Mouse (Mus musculus) gastrocnemius, postnatal 36 days (tissue): ENCODE measurements around the gene Ddx42. TPM values are rescaled to one million over a fixed set of nuclear protein-coding genes. Genes with fewer than 3 reads are reported as not detected.
A peak's percentile ranks its signal among the peaks of the same experiment; 100 is the strongest.

Experiments
- DNase-seq, 2 experiments: peaks; one replicate each; pipeline ENCODE4 v3.0.0; 2022
- intact Hi-C: fragments of 180-260 bp; cut with DNase I; formaldehyde crosslinking; loops from one replicate; pipeline ENCODE4 v1.15.1; 2025
- long read RNA-seq, 2 experiments: library from polyadenylated mRNA; stranded (forward); transcript quantifications; one replicate each; pipeline ENCODE4 v2.0.0; 2021
- total RNA-seq, 2 experiments: library from RNA; stranded (reverse); gene quantifications; 2 replicates each; pipeline ENCODE4 v1.2.3; 2021

The Ddx42 gene
- 10 to 100 TPM; 19.1 to 22.2 TPM for total RNA-seq
- long read RNA-seq, experiment 1, full-length matches to known transcripts: 4 of 8 reads
- long read RNA-seq, experiment 1, partial matches to known transcripts: 4 of 8 reads
- long read RNA-seq, experiment 1, other reads (novel, unspliced or antisense): 0 of 8 reads
- long read RNA-seq, experiment 2, full-length matches to known transcripts: 8 of 18 reads
- long read RNA-seq, experiment 2, partial matches to known transcripts: 10 of 18 reads
- long read RNA-seq, experiment 2, other reads (novel, unspliced or antisense): 0 of 18 reads

- intact Hi-C loops: no loop called here
- DNase-seq: peak; percentile 82 to 88
Measured at GRCm38 (mm10) chr11:106216730-106217490, at the start of gene Ddx42. Gene Ddx42 (plus strand): TSS chr11:106216926.

- intact Hi-C loops: no loop called here
- DNase-seq: no peak
Measured at GRCm38 (mm10) chr11:106167435-106167834, 49.3 kb upstream of the Ddx42 start.

DNA sequence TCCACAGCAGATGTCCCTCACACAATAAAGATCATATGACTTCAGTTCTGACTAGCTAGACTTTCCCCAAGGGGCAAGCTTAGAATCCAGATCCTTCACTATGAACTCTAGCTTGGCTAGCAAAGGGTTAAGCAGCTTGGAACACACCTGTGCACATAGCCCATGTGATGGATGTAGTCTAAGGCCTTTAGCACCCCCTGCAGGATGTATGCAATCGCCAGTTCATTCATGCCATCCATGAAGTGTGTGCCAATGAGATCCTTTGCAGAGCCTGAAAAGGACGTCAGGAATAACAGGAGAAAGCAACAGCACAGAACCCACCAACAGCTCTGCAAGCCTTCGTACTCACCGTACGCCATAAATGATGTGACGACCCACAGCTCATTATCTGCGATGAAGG lies 45.9 kb upstream of the Ddx42 start:
- intact Hi-C loops: no loop called here
- DNase-seq: no peak

DNA sequence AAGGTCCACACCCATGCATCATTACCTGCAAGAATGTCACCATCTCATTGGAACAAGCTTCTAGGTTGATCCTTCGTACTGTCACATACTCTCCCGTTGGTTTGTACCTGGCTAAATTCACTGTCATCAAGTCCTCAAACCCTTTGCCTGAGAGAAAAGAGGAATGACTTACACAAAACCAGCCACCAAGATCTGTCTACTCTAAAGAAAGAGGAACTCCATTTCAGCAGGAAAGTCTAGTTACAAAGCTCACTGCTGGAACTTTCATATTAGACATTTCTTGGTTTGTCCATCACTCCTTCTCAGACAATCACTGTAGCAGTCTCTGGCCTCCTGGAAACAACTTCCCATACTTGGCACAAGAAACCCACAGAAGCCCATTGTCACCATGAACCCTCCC lies 43.5 kb upstream of the Ddx42 start:
- DNase-seq: no peak
- intact Hi-C loops: no loop called here

DNA sequence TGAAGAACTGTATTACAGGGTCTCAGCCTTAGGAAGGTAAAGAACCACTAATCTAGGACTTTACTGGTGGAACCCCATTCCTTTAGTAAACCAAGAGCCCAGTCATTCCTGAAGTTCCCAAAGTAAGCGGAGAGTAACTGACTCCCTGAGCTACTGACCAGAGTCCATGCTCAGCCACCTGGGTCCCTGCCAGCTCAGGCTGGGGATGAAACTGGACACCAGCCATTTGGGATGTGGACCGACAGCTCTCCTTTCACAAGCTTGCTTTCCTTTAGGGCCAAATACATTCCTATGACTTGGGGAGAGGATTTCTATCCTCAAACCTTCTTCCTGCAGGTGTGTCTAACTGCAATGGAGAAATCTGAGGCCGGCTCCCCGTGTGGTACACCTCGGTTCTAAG lies 42.4 kb upstream of the Ddx42 start:
- intact Hi-C loops: no loop called here
- peak; percentile 37 to 52 for DNase-seq

DNA sequence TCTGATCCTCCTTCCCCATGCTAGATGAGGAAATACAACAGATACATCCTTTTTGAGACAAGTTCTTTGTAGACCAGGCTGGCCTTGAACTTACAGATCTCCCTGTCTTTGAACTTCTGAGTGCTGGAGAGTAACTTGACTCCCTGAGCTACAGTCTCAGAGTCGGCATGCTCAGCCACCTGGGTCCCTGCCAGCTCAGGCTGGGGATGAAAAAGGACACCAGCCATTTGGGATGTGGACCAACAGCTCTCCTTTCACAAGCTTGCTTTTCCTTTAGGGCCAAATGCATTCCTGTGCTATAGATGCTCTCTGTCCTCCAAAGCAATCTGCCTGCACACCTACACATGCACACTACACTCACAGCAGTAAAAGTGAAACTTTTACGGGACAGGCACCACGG lies 41.6 kb upstream of the Ddx42 start:
- DNase-seq: peak in 1 of 2 experiments; percentile 56
- intact Hi-C loops: no loop called here

DNA sequence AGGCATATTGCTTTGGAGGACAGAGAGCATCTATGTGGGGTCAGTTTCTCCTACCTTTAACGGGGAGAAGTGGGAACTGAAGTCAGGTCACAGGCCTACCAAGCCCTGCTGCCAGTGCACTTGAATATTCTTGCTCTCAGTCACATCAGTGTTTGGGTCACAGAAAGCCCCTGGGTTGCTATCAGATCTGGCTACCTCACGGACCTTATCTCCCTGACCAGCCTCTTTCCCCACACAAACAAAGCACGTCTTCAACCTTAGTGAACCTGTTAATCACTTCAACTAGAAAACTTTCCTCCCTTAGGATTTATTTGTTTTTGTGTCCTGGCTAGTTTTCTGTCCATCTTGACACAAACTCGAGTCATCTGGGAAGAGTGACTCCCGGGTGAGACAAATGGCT lies 40.4 kb upstream of the Ddx42 start:
- intact Hi-C loops: no loop called here
- DNase-seq: no peak

DNA sequence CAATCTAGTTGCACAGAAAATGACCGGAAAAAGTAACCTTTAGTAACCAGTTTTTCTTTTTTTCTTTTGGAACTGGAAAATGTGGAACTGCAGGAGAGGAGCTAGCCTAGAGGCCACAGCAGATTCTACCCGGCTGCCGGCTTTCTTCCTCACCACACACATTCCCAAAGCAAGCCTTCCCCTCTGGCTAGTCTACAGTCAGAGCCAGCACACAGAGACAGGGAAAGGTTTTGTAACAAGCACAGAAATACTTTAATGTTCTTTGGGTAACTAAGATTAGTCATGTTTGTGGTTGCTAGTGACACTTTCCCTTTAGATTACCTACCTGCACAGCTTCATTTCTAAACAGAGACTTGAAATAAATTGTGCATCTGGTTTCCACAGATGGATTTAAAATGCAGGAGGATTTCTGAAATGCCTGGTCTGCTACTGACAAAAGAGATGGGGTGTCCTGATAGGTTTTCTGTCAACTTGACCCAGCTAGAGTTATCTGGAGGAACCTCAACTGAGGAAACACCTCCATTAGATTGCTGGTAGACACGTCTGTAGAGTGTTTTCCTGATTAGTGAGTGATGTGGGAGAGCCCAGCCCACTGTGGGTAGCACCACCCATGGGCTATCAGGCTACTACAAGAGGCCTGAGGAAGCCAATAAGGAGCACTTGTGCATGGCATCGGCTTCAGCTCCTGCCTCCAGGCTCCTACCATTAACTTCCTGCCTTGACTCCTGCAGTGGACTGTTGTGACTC lies 38.5 kb upstream of the Ddx42 start:
- DNase-seq: no peak
- intact Hi-C loops: no loop called here

DNA sequence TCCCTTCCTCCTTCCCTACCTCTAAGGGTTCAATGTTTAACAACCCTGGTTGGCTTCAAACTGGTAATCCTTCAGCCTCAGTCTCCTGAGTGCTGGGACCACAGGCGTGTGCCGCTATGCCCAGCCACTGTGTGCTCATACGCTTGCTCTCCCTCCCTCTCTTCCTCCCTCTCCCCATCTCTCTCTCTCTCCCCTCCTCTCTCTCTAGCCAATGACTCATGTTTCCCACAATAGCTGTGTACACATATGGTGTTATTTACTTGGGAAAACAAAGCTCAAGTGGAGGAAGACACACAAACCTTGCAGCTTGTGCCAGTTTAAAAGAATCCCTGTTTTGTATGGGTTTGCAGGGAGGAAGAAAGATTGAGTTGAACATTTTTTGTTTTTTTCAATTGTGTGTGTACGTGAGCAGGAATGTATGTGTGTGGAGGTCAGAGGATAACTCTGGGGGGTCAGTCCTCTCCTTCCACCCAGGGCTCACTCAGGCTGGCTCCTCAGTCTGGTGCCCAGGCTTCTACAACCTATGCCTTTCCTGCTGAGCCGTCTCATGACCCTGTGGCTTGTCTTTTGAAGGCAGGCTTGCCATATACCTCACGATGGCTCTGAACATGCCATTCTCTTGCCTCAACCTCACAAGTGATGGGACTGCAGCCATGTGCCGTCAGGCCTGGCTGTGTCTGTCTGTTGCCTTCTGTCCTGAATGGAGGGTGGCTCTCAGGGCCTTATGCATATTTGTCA lies 36.8 kb upstream of the Ddx42 start:
- no peak for DNase-seq
- intact Hi-C loops: no loop called here

- no peak for DNase-seq
- intact Hi-C loops: no loop called here
Measured at GRCm38 (mm10) chr11:106180449-106180801, 36.3 kb upstream of the Ddx42 start.

DNA sequence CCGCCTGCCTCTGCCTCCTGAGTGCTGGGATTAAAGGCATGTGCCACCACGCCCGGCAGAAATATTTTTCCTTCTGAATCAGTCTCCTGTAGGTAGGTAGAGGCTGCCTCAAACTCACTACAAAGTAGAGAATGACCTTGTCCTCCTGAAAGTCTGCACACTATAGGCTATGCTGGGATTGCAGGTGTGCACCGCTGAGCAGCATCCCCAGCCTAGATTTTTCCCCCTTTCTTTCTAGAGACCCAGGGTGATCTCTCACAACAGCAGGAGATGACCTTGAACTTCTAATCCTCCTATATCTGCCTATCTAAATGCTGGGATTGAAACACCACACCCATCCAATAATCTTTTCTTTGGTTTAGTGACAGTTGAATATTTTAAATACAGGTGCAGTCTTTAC lies 29.4 kb upstream of the Ddx42 start:
- intact Hi-C loops: no loop called here

GRCm38 (mm10) chr11:106191716-106192115 lies 25.0 kb upstream of the Ddx42 start:
- no peak for DNase-seq
- intact Hi-C loops: no loop called here

More for the DNA sequence above, 29.4 kb upstream of the Ddx42 start:
- no peak for DNase-seq

- intact Hi-C loops: no loop called here
- no peak for DNase-seq
Measured at GRCm38 (mm10) chr11:106192241-106192640, 24.5 kb upstream of the Ddx42 start.

DNA sequence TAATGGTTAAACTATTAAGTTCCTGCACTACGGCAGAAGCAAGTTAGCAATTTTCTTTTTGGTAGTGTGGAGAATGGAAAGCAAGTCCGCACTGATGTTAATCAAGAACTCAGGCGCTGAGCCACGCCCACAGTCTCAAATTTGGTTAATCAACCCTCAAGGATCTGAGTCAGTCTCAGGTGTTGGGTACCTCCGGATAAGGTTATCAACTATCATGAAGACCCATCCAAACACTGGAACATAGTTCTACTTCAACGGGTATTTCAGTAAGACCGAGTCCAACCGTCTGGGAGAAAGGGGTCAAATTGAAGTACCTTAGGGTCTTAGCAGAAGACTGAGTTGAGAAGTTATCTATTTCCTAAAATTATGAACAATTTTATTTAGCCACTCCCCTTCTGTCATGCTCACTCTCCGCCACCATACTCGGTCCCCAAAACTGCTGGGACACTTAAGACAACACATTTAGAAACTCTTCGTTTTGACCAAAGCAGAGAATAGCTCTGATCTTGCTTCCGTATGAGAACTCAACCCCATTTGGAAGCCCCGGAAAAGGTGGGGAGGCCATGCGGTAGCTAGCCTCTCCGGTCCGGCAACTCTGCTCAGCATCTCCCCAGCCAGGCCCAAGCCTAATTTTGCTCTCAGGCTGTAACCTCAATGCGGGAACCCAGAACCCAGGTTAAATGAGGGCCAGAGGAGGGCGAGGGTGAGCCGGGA lies 23.9 kb upstream of the Ddx42 start:
- intact Hi-C loops: no loop called here

DNA sequence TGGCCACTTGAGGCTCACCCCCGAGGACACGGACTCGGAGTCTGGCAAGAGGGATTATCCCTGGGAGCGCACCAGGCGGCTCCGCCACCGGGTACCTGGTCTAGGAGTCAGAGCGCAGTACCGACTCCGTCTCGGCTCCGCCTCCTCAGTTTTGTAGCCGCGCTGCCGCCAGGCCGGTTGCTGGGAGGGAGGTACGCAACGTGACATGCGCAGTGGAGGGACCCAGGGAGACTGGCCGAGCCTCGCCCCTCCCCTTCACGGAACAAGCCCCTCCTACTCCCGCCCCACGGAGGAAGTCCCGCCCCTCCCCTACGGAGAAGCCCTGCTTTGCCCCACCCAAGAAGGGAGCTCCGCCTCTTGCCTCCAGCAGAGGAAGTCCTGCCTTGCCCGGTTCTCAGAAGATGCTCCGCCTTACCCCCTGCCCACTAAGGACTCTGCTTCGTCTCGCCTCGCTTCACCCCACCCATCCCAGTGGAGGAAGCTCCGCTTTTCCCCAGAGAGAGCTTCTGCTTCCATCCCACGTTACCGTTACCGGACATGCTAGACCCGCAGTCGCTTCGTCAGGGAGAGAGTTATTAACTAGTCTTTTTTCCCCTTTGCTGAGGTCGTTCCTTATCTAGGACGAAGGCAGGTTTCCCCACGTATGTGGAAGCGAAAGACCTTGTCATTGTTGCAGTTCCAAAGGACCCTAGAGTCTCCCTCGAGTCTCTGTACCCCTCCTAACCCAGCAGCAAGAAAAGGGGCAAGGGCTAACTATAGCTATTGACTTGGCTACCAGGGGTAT lies 23.2 kb upstream of the Ddx42 start:
- intact Hi-C loops: no loop called here
- peak; percentile 91 to 97 for DNase-seq

More for the DNA sequence above, 23.9 kb upstream of the Ddx42 start:
- no peak for DNase-seq

GRCm38 (mm10) chr11:106194155-106194541 lies 22.6 kb upstream of the Ddx42 start:
- intact Hi-C loops: no loop called here

DNA sequence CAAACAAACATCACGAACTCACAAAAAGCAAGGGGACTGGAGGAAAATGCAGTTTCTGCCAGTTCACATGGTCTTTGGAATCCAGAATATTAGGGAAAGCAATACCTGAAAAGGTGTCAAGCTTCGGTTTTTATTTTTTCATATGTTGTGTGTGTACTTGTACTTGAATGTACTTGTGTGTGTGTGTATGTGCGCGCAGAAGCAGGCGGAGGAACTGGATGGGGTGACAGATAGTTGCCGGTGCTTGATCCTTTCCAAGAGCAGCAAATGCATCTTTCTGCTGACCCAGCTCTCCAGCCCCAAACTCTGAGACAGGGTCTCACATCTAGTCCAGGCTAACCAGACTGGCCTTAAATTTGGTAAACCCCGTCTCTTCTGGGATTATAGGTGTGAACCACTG lies 21.8 kb upstream of the Ddx42 start:
- no peak for DNase-seq
- intact Hi-C loops: no loop called here

More at GRCm38 (mm10) chr11:106194155-106194541, 22.6 kb upstream of the Ddx42 start:
- DNase-seq: no peak

DNA sequence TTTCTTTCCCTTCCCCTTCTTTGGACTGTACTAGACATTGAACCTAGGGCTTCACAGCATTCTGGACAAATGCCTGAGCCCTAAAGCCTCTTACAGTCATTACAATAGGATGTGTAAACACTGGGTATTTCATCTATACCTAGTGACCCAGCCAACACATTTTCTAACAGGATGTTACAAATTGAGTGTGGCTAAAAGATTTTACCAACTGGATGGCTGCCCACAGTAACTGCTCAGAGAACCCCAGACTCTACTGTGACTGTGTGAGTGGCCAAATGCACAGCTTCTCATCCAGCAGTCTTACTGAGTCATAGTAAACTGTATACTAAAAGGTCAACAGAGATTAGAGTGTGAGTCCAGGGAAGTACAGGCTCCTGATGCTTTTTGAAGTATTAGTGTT lies 21.4 kb upstream of the Ddx42 start:
- intact Hi-C loops: no loop called here
- DNase-seq: no peak

DNA sequence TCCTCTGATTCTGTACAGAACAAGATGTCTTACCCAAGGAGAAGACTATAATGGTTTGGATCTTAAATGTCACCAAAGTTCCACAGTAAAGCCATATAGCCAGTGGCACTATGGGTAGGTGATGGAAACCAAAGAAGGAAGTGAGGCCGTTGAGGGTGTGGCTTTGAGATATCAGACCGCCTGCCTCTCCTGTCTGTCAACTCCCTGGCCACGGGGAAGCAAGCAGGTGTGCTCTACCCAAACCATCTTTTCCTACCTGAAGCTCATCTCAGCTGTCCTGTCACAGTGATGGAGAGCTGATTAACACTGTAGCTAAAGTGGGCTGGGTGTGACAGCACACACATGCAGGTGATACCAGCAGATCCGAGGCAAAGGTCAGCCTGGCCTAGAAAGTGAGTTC lies 18.4 kb upstream of the Ddx42 start:
- intact Hi-C loops: no loop called here
- DNase-seq: no peak
